Mouse (Mus musculus) splenic B cell, adult 2 months (primary cell): ENCODE results near the gene Ugt1a9.
"Not testable (repeated sequence)": the region's sequence is repeated elsewhere in the genome, so short reads cannot be mapped to it uniquely, and the experiment has no call there.

Source experiments
- DNase-seq: peaks from one replicate; pipeline ENCODE4 v3.0.0-alpha.2; 2011; ENCODE audit warnings: low read depth, low spot score
- H3K27me3 ChIP-seq: 2 replicates; pipeline ENCODE4 v1.6.1; 2012; ENCODE audit warnings: mild to moderate bottlenecking, low read length, moderate library complexity, mixed read lengths; ENCODE audit not compliant: control insufficient read depth, poor library complexity, insufficient read depth, severe bottlenecking
- H3K36me3 ChIP-seq: 2 replicates; pipeline ENCODE4 v1.6.1; 2012; ENCODE audit warnings: mild to moderate bottlenecking, low read length, moderate library complexity, mixed read lengths; ENCODE audit not compliant: control insufficient read depth, poor library complexity, insufficient read depth, severe bottlenecking

The Ugt1a9 gene

DNA sequence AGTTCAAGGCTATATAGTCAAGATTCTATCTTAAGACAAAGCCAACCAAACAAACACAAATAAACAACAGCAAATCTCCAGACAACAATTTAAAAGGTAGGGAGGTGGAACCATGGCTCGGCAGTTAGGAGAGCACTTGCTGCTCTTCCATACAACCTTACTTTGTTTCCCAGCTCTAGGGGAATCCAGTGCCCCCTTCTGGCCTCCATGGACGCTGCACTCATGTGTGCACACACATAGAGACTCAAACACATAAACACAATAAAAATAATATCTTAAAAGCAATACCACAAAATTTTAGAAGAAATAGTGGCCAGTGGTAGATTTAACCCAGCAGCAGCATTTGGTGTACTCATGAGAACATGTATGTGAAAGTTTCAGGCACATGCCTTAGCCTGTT lies 146.5 kb downstream of the Ugt1a9 start:
- no peaks in the 10 kb centered on the region for H3K36me3 ChIP-seq
- DNase-seq, result peak; percentile 16
- H3K27me3 ChIP-seq, result no peaks in the 10 kb centered on the region

DNA sequence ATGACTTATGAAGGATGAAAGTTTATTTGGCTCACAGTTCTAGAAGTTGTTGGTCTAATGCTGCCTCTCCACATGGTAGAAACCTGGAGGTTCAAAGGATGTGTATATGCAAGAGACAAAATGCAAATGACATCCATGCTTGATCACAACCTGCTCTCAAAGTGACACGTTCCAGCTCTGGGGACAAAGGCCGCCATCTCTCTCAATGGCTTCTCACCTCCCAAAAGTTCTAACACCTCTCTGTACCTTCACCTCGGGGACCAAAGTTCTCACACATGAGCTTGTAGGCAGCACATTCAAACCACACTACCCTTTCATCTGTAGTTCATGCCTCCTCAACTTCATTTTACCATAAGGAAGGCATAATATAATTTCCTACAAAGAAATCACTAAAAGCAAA lies 147.0 kb downstream of the Ugt1a9 start:
- no peaks in the 10 kb centered on the region for H3K27me3 ChIP-seq
- peak; percentile 23 for DNase-seq
- H3K36me3 ChIP-seq, result no peaks in the 10 kb centered on the region

DNA sequence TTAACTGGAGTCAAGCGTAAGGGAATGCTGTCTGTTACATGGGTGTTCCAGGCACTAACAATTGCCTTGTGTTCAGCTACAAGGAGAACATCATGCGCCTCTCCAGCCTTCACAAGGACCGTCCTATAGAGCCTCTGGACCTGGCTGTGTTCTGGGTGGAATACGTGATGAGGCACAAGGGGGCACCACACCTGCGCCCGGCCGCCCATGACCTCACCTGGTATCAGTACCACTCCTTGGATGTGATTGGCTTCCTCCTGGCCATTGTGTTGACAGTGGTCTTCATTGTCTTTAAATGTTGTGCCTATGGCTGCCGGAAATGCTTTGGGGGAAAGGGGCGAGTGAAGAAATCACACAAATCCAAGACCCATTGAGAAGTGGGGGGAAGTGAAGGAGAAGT lies 147.5 kb downstream of the Ugt1a9 start:
- H3K36me3 ChIP-seq, result no peaks in the 10 kb centered on the region
- DNase-seq, result peak; percentile 9

DNA sequence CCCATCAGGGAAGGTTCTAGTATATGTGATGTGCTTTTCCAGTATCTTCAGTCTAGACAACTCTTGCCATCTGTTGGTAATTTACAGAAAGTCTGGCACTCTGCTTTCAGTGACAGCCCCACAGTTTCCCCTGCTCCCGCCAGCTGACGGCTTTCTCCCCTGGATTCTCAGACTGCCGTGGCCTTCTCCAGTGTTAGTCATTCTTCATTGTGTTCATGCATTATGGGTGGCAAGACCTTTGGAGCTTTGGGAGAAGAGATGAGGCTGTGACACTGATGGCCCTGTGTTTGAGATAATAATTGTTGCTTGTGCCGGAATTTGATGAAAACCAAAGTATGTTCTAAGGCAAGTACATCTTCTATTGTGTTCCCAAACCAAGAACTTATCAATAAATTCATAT lies 148.0 kb downstream of the Ugt1a9 start:
- no peaks in the 10 kb centered on the region for H3K36me3 ChIP-seq
- peak; percentile 5 for DNase-seq

More for the DNA sequence above, 147.5 kb downstream of the Ugt1a9 start:
- no peaks in the 10 kb centered on the region for H3K27me3 ChIP-seq

DNA sequence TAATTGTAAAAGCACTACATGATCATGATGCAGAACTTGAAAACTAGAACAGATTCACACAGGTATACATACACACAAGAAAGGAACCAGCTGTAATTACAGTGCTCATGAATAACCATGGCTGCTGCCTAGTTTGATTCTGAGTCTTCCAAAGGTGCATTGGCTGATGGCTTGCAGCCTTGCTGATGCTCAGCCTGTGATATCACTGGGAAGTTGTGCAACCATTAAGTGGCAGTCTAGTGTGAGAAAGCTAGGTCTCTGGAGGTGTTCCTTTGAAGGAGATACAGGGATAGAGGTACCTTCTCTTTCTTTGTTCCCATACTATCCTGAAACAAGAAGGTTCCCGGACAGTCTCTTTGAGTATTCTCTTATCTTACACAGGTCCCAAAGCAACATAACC lies 148.5 kb downstream of the Ugt1a9 start:
- Histone ChIP-seq H3K36me3 (no peaks in the 10 kb centered on the region), H3K27me3 (no peaks in the 10 kb centered on the region)
- peak; percentile 19 for DNase-seq

More for the DNA sequence above, 148.0 kb downstream of the Ugt1a9 start:
- H3K27me3 ChIP-seq, result no peaks in the 10 kb centered on the region

DNA sequence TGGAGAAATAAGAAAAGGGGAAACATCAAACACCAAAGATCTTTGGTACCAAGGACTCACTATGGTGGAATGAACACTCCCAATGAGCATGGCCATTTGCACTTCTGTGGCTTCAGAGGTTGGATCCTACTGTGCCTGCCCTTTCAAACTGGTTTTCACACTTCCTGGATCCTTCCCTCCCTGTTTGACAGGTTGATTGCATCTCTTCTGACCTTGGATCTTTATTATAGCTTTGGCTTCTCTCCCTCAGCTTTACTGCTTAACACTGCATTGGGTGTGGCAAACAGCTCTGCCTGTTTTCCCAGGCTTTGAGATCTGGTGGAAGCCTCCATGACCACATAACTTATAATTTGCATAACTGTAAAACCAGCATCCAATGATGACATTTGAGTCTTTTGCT lies 149.7 kb downstream of the Ugt1a9 start:
- no peaks in the 10 kb centered on the region for H3K27me3 ChIP-seq
- no peak for DNase-seq
- H3K36me3 ChIP-seq, result no peaks in the 10 kb centered on the region

DNA sequence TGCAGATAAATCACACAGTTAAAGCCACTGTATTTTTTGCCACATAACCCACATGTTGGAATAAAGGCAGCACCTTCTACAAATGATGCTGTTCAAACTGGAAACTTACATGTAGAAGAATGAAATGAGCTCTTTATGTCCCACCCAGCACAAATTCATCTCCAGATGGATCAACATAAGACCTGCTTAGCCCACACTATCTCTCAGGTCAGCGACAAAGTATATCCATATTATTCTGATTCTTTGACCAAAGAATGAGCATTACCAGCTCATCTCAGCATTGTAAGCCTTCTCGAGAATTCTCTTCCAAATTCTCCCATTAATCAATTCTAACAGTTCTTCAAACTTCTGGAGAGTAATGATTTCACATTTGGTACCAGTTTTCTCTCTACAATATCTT lies 151.6 kb downstream of the Ugt1a9 start:
- DNase-seq, result peak; percentile 8
- Histone ChIP-seq H3K27me3 (no peaks in the 10 kb centered on the region), H3K36me3 (no peaks in the 10 kb centered on the region)

DNA sequence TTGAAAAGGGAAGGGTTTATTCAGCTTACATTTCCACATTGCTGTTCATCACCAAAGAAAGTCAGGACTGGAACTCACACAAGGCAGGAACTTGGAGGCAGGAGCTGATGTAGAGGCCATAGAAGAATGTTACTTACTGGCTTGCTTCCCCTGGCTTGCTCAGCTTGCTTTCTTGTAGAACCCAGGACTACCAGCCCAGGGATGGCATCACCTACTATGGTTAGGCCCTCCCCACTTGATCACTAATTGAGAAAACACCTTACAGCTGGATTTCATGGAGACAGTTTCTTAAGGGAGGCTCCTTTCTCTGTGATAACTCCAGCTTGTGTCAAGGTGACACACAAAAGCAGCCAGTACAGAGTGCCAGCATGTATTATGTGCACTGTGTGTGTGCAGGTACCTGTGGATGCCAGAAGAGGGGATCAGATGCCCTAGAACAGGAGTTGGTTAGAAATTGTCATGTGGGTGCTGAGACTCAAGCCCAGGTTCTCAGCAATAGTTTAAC lies 152.5 kb downstream of the Ugt1a9 start:
- not testable (repeated sequence) for H3K36me3 ChIP-seq, H3K27me3 ChIP-seq
- peak; percentile 14 for DNase-seq

DNA sequence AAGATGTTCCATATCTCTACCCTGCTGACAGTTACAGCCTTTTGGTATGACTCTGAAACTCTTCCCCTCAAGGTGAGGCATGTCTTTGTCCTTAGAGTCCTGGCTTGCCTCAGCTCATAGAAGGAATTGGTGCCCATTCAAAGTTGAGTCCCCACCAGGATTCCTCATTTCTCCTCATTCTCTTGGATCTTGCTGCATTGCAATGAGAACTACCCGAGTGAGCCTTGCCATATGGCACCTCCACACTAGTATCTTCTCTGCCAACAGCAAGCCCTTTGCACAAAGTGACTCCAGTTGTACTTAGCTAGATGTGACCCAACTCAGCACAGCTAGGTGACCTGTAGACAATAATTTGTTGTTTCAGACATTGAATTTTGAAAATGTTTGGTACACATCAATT lies 153.0 kb downstream of the Ugt1a9 start:
- Histone ChIP-seq H3K27me3 (no peaks in the 10 kb centered on the region), H3K36me3 (no peaks in the 10 kb centered on the region)
- DNase-seq, result peak; percentile 26

DNA sequence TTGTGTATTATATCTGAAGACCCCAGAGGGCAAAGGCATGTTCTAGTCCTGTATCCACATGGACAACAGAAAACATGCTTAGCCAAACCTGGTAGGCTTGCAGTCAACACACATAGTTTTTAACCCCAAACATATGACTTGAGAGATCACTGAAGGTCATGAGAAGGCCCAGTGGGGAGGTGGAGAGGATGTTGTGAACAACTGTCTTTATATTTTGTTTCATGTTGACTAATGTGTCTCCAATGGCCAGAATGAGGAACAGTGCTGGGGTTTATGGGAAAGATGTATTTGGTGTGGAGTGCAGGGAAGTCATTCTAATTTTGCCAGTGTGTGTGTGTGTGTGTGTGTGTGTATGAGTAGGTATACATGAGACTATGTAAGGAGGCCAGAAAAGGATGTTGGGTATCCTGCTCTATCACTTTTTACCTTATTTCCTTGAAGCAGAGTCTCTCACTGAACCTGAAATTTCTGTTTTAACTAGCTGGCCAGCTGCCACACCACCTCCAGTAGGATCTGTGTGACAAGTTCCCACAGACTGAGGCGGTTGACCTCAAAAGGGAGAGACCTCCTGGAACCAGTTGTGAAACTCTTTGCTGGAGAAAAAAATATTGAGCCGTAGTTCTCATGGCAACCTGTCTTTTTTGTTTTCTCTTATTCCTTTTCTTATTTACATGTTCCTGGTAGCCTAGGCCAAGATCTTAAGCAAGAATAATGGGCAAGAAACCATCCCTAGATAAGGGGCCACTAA lies 153.6 kb downstream of the Ugt1a9 start:
- peak; percentile 34 for DNase-seq
- H3K36me3 ChIP-seq, result no peaks in the 10 kb centered on the region

DNA sequence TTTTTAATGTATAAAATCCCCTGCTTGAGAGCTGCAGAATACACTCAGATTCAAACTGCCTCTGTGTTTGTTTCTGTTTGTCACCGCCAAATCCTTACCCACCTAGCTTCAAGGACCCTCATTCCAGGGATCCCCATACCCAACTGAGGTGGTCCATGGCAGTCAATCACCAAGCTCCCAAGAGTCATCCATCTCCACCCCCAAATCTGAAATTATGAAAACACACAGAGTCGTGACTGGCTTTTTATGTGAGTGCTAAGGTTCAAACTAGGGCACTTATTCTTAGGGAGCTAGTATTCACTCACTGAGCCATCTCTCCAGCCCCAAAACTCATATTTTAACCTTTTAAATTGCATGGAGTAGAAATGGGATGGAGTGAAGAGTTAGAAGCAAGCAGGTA lies 154.7 kb downstream of the Ugt1a9 start:
- H3K27me3 ChIP-seq, H3K36me3 ChIP-seq, DNase-seq: not testable (repeated sequence)

More for the DNA sequence above, 153.6 kb downstream of the Ugt1a9 start:
- H3K27me3 ChIP-seq, result no peaks in the 10 kb centered on the region

DNA sequence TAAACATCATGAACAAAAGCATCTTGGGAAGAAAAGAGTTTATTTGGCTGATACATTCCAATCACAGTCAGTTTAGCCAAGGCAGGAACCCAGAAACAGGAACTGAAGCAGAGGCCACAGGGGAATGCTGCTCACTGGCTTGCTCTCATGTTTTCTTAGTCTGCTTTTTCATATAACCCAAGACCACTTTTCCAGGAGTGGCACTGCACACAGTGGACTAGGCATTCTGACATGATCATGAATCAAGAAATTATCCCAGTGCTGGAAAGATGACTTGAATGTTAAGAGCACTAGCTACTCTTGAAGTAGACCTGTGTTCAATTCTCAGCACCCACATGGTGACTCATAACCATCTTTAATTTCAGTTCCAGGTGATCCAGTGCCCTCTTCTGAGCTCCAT lies 155.1 kb downstream of the Ugt1a9 start:
- no peaks in the 10 kb centered on the region for H3K36me3 ChIP-seq
- peak; percentile 11 for DNase-seq

DNA sequence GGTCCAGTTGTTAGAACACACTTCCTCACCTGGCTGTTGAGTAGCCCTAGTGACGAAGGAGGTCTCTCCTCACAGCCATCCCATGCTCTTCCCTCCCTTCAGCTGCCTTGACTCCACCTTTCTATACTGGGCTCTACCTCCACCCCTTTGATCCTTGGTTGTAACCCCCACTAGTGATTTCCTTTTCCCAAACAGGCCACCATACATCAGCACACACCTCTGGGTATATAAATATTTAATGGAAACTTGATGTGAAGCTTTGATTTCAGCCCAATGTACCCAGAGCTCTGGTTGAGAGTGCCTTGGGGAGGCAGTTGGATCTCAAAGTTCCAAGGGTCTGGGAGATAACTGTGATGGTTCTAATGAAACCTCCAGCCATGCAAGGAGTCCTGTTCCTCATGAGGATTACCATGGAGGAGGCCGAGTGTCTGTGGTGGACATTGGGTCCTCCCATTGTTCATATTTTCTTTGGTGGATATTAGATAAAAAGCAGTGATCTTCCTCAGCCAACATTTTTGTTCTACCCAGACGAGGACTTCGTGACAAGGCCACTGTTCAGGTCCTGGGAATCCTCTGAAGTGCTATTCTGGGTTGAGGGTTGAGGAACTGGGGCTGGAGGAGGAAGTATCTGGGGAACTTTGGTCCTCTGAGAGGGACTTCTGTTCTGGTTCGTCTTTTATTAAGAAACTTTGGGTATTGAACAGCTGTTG lies 156.2 kb downstream of the Ugt1a9 start, which contains the start of gene Mroh2a:
Mroh2a (plus strand) TSS at position 317 of the 710 bp plus-strand sequence.
- no peak for DNase-seq
- H3K27me3 ChIP-seq, result no peaks in the 10 kb centered on the region

More for the DNA sequence above, 155.1 kb downstream of the Ugt1a9 start:
- H3K27me3 ChIP-seq, result no peaks in the 10 kb centered on the region

DNA sequence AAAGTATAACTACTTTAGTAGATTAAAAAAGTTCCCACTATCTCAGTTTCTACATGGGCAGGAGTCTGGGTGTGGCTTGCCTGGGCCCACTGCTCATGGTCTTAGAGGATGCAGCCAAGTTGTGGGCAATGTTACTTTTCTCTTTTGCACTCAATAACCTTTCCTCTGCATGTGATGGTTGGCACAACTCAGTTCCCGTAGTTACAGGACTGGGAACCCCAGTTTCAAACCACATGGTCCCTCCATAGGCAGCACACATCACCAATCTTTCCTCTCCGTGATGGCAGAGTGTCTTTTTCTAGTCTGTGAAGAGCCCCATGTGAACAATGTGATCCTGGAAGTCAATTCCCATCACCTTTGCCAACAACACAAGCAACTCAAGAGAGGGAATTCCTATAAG lies 156.9 kb downstream of the Ugt1a9 start:
- no peak for DNase-seq
- Histone ChIP-seq H3K27me3 (no peaks in the 10 kb centered on the region), H3K36me3 (no peaks in the 10 kb centered on the region)

More for the DNA sequence above, 156.2 kb downstream of the Ugt1a9 start, which contains the start of gene Mroh2a:
- no peaks in the 10 kb centered on the region for H3K36me3 ChIP-seq

DNA sequence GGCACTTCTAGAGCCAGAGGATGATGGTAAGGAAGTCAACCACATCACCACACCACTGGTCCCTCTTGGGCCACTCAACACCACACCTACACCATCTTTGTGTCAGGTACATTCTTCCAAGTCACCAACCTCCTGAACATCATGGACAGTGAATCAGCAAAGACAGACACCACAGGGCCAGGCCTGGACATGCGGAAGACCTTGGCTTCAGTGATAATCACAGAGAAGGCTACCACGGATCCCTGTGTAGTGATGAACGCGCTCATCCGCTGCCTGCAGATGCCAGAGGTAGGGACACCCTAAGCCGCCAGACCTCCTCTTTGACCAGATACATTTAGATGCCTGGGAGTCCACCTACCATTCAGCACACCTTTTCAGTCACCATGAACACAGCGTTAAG lies 157.5 kb downstream of the Ugt1a9 start:
- no peak for DNase-seq
- Histone ChIP-seq H3K36me3 (no peaks in the 10 kb centered on the region), H3K27me3 (no peaks in the 10 kb centered on the region)
